Mouse (Mus musculus): ENCODE results near the gene Fmnl2.

Fmnl2 gene

DNA sequence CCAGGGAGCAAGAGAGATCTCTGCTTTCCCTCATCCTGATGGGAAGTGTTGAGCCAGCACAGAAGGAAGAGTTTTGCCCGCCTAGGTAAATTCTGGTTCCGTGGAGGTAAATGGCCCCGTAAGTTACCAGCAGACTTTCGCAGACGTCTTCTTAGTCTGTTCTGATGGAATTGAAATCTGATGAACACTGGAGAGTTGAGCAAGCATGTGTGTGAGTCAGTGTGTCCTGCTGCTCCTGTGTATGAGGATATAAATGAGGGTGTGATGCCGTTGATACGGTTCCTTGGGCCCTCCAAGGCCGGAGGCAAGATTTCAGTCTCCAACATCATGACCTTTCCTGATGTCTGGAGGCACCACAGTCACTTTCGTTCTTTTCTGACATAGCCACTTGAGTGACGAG, 98.2 kb downstream of the Fmnl2 start:
- DNase-seq (ENCODE audit: low spot score in 2 of 2) = no peak

DNA sequence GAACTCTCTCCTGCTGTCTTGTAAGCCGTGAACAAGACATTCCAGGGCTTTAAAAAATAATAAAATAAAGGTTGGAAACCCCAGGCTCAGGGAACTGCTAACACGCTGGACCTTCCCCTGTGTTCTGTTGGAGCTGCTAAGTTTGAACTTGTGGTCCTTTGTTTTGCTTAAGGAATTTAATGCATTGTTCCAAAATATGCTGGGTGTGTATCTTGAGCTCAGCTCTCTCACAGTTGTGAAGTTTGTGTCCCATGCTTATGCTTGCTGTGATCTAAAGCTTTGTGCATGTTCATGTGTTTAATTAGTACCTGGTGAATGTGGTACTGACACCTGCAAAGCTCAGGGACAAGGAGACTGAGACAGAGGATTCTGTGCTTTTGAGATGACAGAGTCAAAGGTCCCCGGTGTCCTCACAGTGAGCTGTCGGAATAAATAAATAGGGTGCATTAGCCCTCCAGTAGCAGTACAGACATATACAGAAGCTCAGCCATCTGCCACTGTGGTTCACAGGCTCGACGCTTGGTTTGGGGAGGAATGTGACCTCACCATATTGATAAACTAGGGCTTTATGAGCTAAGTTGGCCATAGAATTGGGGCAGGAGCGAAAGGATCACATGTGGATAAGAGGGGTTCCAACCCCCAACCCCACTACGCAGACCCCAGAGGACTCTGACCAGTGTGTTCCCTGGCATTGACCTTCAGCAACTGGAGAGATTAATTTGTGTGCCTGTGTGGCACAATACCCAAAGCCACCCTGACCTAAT, 100.3 kb downstream of the Fmnl2 start:
- DNase-seq (ENCODE audit: low spot score in 2 of 2) = no peak

DNA sequence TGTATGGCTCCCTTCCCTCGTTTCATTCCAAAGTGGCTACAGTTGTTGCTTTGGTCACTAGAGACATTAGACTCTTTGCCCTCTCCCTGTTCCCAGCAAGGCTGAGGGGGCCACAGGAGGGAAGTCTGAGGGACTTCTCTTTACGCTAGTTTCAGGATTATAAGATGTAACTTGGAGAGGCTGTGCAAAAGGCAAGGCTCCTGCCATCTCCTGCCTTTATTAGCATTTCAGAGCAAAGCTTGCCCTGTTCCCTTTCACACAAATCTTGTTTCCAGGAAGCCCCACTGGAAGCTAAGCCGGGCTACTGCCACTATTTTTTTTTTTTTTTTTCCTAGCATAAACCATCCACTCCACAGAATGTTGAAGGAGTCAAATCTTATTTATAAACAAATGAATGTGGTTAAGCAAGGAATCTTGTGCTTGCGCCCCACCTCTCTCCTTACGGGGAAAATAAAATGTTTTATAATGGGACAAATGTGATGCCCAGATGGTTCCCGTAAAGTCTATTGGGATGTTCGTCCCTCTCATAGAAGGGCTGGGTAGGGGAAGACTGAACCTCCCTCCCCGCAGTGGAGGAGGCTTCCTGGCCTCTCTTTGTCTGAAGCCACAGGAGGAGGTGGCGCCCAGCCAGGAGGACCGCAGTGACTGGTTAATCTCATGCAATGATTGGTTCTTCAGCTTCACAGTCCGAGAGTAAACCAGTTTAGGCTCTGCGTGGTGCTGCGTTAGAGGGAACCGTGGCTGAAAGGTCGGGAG, 101.1 kb downstream of the Fmnl2 start:
- DNase-seq (ENCODE audit: low spot score in 2 of 2) = no peak

DNA sequence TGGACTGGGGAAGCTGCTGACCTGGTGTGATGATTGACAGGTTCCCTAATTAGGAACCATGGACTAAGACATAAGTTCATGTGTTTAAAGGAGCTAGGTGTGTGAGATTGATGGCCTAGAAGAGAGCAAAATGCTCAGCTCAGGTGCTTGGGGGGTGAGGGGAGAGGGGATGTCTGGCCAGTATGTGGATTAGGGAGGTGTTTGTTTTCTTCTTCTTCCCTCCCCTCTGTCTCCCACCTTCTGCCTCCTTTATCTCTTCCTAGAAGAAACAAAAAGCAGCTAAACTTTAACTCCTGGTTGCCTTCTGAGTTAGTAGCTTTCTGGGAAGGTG, 101.6 kb downstream of the Fmnl2 start:
- no peak for DNase-seq (ENCODE audit: low spot score in 2 of 2)

DNA sequence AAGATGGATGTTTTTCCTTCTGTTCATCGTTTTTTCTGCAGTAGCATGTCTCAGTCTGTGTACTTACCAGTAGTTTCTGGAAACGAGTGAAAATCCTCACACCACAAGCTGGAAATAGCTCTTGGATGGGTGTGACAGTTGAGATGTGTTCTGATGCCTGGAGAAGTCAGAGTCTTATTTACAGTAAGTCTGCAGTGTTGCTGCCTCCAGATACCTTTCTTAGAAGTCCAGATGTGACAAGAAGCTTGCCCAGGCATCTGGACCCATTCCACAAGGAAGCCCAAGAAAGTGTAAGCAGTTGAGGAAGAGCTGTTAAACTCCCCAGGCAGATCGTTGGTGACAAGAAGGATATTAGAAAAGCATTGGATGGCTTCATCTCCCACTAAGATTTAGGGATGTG, 102.3 kb downstream of the Fmnl2 start:
- no peak for DNase-seq (ENCODE audit: low spot score in 2 of 2)

DNA sequence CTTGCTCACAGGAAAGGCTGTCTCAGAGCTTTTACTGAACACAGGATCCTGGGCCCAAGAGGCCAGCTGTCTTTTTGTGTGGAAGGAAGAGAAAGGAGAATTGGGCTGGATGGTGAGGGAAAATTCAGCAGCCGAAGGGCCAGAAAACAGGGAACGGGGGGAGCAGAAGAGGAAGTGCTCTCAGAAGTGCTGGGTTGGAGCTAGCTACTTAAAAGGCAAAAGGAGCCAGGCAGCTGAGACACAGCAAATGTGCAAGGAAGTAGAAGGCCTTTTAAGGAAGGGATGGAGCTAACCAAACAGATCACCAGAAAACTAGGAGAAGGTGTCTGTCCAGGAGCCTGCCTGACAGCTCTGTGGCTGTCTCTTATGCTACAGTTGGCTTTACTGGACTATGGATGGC, 103.0 kb downstream of the Fmnl2 start:
- DNase-seq (ENCODE audit: low spot score in 2 of 2) = no peak

DNA sequence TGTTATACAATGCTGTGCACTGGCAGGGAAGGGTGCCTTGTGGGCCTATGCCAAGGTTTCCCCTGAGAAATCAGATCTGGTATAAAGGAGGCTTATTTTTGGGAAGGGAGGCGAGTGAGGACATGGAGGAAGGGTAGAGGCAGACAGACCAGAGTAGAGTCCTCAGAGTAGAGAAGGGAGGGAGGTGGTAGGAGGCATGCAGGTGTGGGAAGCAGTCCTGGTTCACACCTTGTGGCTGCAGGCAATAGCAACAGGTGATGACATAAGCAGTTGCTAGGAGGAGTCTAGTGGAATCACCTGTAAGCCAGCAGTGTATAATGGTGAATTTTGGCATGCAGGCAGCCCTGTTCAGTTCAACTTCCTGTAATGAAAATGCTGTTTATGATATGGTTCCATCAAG, 105.8 kb downstream of the Fmnl2 start:
- DNase-seq (ENCODE audit: low spot score in 2 of 2) = no peak

DNA sequence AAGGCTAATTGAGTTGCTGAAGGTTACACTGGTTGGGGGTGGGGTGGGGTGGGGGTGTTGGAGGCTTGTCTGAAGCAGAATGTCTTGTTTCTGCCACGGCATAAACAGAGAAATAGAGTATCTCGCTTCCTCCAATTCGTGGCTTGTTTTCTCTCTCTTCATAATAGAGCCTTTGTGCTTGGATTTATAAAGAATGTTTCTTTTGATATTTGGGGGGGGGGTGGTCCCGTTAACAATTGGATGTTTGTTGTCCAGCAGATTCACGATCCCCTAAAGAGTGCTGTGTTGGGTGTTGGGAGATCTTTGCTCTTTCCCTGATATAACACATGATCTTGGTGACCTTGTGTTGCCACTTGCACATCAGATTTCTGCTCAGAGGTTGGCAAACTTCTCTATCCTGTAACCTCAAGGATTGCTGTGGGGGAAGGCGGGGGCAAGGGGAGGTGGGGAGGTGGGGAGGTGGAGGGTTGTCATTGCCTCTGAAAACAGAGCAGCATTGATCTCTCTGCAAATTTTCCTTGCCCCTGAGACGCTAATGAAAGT, 106.8 kb downstream of the Fmnl2 start:
- no peak for DNase-seq (ENCODE audit: low spot score in 2 of 2)

DNA sequence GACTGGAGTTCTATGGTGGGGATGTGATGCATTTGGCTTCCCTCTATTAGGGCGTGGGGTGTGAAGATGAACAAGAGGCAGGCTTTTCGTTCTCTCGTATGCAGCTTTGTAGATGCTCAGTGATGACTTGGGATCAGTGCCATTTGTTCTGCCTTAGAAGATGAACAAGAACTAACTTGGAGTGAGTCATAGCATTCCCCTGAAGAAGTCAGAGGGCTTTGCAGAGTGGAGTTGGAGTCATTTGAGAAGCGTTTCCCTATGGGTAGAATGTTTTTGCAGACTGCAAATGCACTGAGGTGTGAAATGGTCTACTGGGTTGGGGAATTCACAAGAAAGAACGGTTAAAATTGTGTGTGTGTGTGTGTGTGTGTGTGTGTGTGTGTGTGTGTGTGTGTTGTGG, 108.6 kb downstream of the Fmnl2 start:
- no peak for DNase-seq (ENCODE audit: low spot score in 2 of 2)

DNA sequence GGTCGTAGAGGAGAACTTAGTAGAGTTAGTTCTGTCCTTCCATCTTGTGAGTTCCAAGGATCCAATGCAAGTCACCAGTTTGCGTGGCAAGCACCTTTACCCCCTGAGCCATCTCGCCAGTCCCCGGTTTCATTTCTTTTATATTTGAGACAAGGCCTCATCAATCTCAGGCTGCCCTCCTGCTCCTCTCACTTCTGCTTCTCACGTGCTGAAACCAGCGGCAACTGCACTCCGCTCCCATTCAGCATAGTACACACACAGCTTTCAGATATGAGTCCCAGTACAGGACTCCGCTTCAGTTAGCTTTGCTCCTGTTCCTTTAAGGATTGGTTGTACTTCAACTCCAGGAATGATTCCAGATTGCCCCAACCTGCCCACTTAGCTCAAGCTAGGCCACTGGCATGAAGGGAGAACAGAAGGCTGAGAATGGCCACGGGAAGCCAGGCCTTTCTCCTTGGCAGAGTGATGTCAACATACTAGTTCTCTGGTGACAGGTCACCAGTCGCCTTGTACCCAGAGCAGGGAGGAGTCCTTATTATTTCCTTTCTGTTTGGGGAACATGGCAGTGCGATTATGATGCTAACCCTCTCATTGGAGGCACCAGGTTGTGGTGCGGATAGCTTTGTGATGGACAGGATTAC, 109.3 kb downstream of the Fmnl2 start:
- no peak for DNase-seq (ENCODE audit: low spot score in 2 of 2)

DNA sequence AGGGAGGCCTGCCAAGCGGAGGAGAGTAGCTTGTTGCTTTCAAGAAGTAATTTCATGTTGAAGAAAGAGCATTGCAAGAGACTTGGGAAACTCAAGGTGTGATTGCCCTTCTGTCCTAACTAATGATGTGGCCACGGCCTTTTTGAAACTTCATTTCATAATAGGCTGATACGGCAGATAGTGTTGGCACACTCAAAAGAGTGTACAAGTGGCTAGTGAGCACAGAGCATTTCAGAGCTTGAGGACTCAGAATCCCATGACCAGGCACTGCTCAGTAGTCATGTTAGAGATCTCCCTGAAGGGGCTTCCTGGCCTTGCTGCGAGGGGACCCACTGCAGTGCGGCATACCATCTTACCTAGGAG, 109.8 kb downstream of the Fmnl2 start:
- no peak for DNase-seq (ENCODE audit: low spot score in 2 of 2)

DNA sequence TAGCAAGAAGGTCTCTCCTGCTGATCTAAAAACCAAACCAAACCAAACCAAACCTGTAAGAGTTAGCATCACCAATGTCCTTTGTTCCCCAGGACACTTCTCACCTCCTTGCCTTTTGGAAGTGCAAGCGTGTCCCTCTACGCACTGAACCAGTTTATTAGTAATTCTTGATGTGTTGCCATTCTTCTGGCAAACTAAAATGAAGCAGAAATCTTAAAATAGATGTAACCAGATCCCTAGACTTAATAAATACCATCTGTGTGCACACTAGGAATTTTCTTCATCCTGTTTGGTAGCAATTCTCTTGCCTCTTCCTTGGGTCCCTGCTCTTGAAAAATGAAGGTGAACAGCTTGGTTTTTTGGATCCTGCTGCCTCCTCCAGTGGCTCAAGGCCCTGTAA, 111.2 kb downstream of the Fmnl2 start:
- DNase-seq (ENCODE audit: low spot score in 2 of 2) = no peak

DNA sequence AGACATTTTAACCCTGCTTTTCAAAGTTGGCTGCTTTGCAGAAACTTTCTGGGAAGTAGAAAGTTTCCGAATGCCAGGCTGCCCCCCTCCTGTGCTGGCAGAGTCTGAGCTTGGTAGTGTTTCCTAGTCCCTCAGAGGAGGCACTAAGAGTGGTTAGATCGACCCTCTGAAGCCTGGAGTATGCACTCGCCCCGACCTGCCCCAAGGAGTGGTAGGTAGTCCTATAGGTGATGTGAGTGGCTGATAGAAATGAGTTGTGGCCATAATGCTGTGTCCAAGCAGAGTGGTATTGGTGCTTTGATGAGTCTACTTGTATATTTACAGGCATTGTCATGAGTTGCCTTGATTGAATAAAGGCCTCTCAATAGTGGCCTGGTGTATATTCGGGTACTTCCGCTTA, 116.4 kb downstream of the Fmnl2 start:
- DNase-seq (ENCODE audit: low spot score in 2 of 2) = no peak

DNA sequence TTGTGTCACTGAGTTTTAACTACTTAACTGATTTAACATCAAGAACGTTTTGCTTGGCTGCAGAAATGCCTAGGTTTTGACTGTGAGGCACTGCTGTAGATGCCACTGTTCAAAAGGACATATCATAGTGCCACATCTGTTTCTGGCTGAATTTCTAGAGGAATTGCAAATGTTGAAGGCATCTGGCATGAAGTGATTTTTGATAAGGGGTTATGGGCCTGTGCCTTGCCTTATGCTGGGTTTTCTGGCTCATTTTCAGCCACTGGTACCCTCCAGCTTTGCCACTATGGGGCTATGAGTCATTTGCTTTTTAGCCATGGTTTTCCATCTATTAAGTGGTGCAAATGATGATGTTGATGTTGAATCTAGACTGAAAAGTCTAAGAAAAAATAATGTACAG, 117.1 kb downstream of the Fmnl2 start:
- DNase-seq (ENCODE audit: low spot score in 2 of 2) = no peak

DNA sequence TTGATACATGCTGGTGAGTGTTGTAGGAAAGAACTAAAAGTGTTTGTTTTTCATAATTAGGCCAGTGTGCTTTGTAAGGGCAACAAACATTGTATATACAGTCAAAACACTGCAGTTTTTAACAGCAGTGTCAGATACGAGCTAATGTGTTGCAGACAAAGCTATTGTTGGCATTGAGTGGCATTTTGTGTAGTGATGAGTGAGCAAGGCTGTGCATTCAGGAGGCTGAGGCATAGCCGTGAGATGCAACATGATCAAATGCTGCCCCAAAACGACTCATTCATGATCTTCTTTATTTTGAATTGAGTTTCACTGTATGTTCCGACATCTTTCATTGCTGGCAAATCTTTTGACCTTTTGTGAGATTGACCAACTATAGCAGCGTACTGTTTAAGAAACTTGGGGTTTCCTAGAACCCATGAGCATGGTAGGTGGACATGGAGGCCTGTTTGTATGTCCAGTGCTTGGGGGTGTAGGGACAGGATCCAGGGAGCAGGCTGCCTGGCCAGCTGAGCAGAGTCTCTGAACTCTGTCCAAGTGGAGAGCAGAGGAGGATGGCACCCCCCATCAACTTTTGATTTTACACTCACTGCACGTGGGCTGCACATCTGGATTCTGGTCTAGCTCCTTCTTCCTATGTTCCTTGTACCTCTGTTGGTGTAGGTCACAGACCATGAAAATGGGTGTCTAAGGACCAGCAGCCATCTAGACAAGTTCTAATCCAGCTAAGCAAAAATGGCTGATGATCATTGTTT, 120.4 kb downstream of the Fmnl2 start:
- DNase-seq (ENCODE audit: low spot score in 2 of 2) = no peak

DNA sequence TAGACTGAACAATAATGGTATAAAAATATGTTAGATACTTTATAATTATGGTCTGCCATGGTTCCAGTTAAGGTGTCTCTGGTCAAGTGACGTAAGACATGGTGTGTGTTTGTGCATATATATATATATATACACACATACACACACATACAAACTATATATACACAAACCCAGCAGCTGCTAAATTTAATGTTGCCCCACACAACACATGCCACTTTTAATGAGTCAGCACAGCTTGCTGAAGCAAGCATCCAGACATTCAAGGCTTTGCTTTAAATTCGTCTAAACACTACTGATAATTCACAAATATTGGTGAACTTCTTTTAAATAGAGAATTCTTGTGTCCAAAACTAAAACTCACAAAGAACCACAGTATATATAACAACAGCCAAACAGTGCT, 121.1 kb downstream of the Fmnl2 start:
- DNase-seq (ENCODE audit: low spot score in 2 of 2) = no peak

DNA sequence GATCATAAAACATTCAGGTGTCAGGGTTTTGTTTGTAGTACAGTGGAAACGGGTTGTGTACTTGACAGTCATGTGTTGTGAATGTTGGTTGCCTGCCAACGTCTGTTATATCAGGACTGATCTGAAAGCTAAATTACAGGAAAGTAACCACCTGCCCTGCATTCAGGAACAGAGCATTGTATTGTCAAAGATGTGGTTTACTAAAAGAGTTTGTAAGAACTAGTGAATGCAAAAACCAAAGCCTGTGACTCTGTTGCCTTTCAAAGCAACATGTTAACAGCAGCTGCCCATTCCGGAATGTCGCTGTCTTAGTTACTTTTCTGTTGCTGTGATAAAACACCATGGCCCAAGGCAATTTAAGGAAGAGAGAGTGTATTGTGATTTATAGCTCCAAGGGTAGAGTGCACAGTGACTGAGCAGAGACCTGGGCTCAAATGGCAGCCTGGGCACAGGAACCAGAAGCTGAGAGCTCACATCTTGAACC, 121.7 kb downstream of the Fmnl2 start:
- no peak for DNase-seq (ENCODE audit: low spot score in 2 of 2)

DNA sequence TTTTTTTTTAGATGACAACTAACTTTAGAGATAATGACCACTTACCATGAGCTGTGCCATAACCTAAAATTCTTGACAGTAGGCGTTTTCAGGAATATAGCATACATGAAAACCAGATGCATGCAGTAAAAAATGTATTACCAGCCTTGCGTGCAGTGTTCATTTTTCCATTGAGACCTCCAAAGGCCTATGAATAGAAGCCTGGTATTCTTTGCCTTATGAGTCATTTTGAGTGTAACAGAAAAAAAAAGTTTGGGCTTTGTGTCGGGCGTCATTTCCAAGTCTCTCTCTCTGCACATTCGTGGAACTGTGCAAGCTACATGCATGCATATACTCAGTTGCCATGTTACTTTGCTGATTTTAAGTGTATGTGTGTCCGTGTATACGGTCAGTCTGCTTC, 123.5 kb downstream of the Fmnl2 start:
- DNase-seq (ENCODE audit: low spot score in 2 of 2) = no peak

DNA sequence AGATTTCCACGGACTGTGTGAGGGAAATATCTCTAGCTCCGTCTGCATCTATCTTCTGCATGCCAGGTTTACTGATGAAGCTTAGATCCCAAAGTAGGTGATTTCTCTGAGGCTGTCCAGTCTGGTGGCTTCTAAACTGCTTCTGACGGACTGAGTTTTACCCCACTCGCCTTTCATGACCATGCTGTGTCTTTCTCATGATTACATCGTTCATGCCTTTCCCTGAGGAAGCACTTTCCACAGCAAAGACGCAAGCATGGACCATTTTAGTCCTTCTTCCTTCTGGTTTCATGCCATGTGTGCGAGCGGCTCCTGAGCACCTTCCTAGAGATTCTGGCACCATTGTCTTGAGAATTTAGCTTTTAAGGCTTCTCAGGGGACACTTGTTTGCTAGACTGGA, 123.9 kb downstream of the Fmnl2 start:
- no peak for DNase-seq (ENCODE audit: low spot score in 2 of 2)

DNA sequence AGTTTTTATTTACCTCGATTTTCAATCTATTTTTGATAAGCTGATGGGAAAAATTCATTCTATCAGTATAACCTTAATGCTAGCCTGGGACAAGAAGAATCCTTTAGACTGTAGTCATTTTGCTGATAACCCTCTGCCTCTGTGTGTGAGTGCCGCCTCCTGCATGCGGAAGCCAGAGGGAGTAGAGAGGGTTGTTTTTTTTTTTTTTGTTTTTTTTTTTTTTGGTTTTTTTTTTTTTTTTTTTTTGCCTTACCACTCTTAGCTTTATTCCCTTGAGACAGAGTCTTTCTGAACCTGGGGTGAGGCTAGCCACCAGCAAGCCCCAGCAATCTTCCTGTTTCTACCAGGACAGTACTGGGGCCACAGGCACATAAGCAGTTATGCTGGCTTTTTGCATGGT, 124.8 kb downstream of the Fmnl2 start:
- no peak for DNase-seq (ENCODE audit: low spot score in 2 of 2)

DNA sequence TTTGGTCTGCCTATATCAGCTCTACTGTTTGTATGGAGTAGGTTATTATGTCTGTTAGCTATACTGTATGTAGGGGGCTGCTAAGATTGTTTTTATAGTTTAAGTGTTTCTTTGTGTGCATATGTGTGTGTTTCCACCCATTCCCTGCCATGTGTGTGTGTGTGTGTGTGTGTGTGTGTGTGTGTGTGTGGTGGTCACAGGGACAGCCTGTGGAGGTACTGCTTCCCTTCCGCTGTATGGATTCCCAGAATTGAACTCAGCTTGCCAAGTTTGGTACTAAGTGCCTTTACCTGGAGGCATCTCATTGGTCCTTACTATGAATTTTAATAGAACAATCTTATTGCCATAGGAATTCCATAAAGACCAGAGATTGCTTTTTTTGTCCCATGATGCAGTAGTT, 126.9 kb downstream of the Fmnl2 start:
- DNase-seq (ENCODE audit: low spot score in 2 of 2) = no peak

DNA sequence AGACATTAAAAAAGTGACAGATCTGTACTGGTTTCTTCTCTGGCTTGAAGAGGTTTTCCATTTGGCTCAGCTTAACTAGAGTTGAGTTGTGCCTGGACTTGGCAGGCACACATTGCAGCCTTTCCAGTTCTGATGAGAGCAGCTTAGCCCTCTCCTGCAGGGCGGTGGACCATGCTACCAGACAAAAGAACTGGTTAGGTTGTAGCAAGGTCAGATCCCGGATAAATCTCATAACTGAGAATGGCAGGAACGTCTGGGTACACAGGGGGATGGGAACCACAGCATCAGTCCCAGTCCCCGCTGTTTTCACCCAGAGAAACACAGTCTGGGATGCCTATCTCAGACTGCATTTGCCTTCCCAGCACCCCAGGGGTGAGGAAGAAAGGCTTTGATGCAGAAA, 127.5 kb downstream of the Fmnl2 start:
- DNase-seq (ENCODE audit: low spot score in 2 of 2) = no peak
